Mouse (Mus musculus): ENCODE measurements at regions not wholly inside any gene's neighbourhood (a gene's known extent, or its start where the extent isn't known, plus 50 kb on each side); places are given as distances from the start of the nearest gene placed in this dataset.

DNA sequence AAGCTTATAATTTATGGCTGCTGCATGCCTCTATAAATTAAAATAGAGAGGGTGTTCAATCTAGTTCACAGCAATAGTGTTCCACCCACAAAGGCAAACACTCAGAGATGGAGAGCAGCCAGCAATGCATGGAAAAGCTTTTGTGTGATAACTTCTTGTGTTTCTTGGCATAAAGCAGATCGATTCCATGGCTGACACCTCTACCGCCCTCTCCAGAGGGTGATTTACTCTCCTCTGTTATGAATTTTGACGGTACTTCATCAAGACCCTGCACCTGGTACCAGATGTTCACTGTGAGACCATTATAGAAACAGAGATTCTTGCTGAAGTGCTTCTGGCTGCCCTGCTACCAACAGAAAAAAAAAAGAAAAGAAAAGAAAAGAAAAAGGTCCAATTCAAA lies 54.1 kb upstream of the Btc start:
- peak; percentile 30 for DNase-seq (ENCODE audit: low read depth, low spot score)

DNA sequence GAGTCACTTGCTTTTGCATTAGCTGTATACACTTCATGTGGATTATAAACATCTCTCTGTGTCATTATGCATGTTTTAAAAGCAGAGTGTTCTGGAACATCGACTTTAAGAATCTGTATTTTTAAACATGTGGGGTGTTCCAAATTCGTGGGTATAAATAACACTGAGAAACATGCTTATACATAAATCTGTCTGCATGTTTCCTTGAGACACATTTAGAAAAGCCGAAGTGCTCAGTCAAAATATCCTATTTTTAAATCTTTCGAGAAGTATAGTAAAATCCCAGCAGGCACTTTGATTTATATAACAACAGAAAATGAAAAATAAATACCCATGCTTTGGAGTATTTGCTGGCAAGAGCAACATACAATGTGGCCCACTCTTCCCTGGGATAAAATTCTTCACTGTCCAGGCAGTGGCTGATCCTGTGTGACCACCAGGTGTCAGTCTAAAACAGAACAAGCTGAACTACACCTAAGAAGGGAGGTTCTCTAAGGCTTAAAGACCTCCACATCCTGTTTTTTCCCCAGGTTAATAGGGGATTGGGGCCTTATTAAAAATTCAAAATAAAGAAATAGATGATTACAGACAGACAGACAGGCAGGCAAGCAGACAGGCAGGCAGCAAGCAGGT lies 52.4 kb upstream of the Parm1 start:
- peak; percentile 56 for DNase-seq (ENCODE audit: low read depth, low spot score)
